Mouse (Mus musculus): ENCODE measurements around the gene Larp1.
"Not testable (repeated sequence)": the region's sequence is repeated elsewhere in the genome, so short reads cannot be mapped to it uniquely, and the experiment has no call there.

The Larp1 gene

DNA sequence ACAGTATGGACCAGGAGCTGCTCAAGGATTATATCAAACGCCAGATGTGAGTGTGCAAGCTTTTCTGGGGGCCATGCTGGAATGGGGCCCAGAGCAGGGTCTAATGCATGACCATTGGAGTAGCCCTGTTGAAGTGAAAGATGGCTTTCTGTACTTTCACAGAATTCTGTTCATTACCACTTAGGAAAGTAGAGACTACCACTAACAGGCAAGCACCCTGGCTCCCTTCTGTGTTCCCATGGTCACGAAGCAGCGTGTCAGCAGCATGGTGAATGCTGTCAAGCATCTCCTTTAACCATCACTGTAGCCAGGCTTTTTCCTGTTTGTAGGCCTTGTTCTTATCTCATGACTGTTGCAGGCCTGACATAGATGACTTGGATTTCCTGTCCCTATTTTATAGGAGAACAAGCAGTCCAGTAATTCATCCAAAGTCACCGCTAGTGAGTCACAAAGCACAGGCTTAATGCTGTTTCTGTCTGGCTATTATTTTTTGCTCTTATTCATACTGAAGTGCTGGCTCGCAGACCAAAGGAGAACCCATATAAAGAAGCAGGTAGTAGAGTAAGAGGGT lies 34.1 kb downstream of the Larp1 start:
- H3K9me3 ChIP-seq (ENCODE audit: low read length), result no peaks in the 10 kb centered on the region
- H3K4me1 ChIP-seq (replicated peaks; ENCODE audit: low read depth, low read length), result peaks cover 88% of the 10 kb centered on the region
- H3K4me3 ChIP-seq (replicated peaks; ENCODE audit: low read length), result no peak overlapping the region
- no peaks in the 10 kb centered on the region for H3K27me3 ChIP-seq (ENCODE audit: insufficient read depth, low read length)
- TF ChIP-seq POU5F1 (IDR thresholded peaks at IDR 0.05; ENCODE audit: borderline replicate concordance, low read length) (no peak), NANOG (IDR thresholded peaks at IDR 0.05; ENCODE audit: borderline replicate concordance, low read length) (no peak), CTCF (conservative IDR thresholded peaks at IDR 0.05; ENCODE audit: low read length) (no peak)
- H3K36me3 ChIP-seq (ENCODE audit: insufficient read depth, low read length), result peaks cover 79% of the 10 kb centered on the region

DNA sequence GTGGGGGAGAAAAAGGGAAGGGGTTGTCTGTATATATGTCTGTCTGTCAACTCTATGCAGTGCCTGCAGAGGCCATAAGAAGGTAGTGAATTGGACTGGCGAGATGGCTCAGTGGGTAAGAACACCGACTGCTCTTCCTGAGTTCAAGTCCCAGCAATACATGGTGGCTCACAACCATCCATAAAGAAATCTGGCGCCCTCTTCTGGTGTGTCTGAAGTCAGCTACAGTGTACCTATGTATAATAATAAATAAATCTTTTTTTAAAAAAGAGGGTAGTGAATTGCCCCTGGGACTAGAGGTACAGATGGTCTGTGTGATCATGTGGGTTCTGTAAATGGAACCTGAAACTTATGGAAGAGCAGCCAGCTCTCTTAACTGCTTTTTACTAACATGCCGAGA lies 37.6 kb downstream of the Larp1 start:
- TF ChIP-seq CTCF (conservative IDR thresholded peaks at IDR 0.05; ENCODE audit: low read length), result peak; percentile 12; the same call in 1 of the 2 replicates
- TF ChIP-seq NANOG (IDR thresholded peaks at IDR 0.05; ENCODE audit: borderline replicate concordance, low read length), result no peak
- Histone ChIP-seq H3K27me3 (ENCODE audit: insufficient read depth, low read length) (no peaks in the 10 kb centered on the region), H3K36me3 (ENCODE audit: insufficient read depth, low read length) (peaks cover 99% of the 10 kb centered on the region)

DNA sequence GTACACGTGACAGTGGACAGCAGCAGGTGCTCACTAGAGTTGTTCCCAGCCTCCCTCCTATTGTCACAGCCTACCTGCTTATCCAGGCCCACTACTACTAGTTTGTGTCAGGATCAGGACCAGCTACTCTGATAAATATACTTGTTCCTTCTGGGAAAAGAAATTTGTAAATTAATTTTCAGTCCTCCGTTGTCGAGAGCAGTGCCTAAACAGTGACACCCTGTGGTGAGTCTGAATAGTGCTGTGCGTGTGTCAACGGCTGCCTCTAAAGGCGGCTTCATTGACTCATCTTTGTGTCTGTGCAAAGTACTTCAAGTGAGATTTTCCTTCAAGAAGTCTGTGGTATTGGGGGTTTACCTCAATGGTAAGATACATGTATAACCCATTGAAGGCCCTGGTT lies 48.6 kb downstream of the Larp1 start:
- Histone ChIP-seq H3K4me3 (replicated peaks; ENCODE audit: low read length) (no peak overlapping the region), H3K27me3 (ENCODE audit: insufficient read depth, low read length) (no peaks in the 10 kb centered on the region), H3K4me1 (replicated peaks; ENCODE audit: low read depth, low read length) (peaks cover 67% of the 10 kb centered on the region), H3K9me3 (ENCODE audit: low read length) (no peaks in the 10 kb centered on the region), H3K36me3 (ENCODE audit: insufficient read depth, low read length) (peaks cover 96% of the 10 kb centered on the region)
- TF ChIP-seq POU5F1 (IDR thresholded peaks at IDR 0.05; ENCODE audit: borderline replicate concordance, low read length) (no peak), CTCF (conservative IDR thresholded peaks at IDR 0.05; ENCODE audit: low read length) (peak; percentile 71)

More for the DNA sequence above, 37.6 kb downstream of the Larp1 start:
- Histone ChIP-seq H3K4me3 (replicated peaks; ENCODE audit: low read length) (no peak overlapping the region), H3K9me3 (ENCODE audit: low read length) (no peaks in the 10 kb centered on the region), H3K4me1 (replicated peaks; ENCODE audit: low read depth, low read length) (peaks cover 91% of the 10 kb centered on the region)

DNA sequence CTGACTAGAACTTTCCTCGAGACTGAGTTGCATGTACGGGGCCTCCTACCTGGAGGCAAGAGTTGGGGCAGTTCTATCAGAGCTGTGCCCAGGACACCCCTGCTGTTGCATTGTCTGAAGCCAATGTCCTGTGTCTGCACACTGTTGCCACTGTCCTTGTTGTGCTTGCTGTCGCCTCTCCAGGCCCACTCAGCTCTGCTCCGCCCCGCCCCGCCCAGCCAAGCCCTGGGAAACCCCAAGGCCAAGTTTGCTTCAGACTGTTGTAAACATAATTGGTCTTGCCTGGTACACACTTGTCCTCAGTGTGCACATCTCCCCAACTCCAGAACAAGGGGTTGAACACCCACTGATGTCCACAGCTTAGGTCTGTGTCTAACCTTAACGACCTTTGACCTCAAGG lies 50.9 kb downstream of the Larp1 start:
- Histone ChIP-seq H3K4me1 (replicated peaks; ENCODE audit: low read depth, low read length) (peaks cover 60% of the 10 kb centered on the region), H3K36me3 (ENCODE audit: insufficient read depth, low read length) (peaks cover 89% of the 10 kb centered on the region)
- H3K9me3 ChIP-seq (ENCODE audit: low read length); H3K4me3 ChIP-seq (replicated peaks; ENCODE audit: low read length); H3K27me3 ChIP-seq (ENCODE audit: insufficient read depth, low read length): not testable (repeated sequence)

DNA sequence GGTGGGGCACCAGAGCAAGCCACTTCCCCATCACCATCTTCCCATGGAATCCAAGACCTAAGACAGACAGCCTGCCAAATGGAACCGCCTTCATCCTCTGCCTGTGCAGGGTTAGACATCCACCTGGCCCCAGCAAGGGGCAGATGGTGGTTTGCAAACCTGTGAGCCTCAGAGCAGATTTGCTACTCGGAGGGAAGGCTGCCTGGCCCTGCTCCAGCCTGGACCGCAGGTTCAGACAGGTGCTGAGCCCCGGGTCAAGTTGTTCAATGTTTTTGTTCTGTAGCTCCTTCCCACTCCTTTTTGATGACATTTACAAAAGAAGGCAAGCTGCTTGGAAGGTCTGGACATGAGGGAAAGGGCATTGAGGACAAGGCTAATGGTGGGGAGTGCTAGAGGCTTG lies 52.4 kb downstream of the Larp1 start:
- Histone ChIP-seq H3K36me3 (ENCODE audit: insufficient read depth, low read length) (peaks cover 74% of the 10 kb centered on the region), H3K4me1 (replicated peaks; ENCODE audit: low read depth, low read length) (peaks cover 53% of the 10 kb centered on the region)
- H3K9me3 ChIP-seq (ENCODE audit: low read length); H3K4me3 ChIP-seq (replicated peaks; ENCODE audit: low read length); H3K27me3 ChIP-seq (ENCODE audit: insufficient read depth, low read length): not testable (repeated sequence)

DNA sequence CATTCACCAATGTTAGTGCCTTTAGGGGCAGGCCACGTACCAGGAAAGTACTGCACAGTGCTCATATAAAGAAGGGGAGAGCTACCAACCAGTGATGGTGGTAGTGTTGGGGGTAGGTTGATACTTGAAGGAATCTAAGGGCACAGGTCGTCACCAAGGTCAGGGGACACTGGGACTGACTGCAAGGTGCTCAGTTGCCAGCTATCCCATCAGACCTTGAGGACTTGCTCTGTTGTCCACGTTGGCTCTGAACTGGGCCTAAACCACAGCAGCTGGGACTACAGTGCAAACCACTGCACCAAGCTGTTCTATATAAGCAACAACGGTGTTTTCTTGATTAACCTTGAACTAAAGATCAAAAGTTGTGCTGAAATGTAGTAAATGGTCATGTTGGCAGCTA lies 53.7 kb downstream of the Larp1 start:
- peaks cover 60% of the 10 kb centered on the region for H3K36me3 ChIP-seq (ENCODE audit: insufficient read depth, low read length)
- H3K4me1 ChIP-seq (replicated peaks; ENCODE audit: low read depth, low read length), result peaks cover 43% of the 10 kb centered on the region
- TF ChIP-seq CTCF (conservative IDR thresholded peaks at IDR 0.05; ENCODE audit: low read length), result no peak
- no peak for TF ChIP-seq POU5F1 (IDR thresholded peaks at IDR 0.05; ENCODE audit: borderline replicate concordance, low read length)
- TF ChIP-seq NANOG (IDR thresholded peaks at IDR 0.05; ENCODE audit: borderline replicate concordance, low read length), result no peak
- no peaks in the 10 kb centered on the region for H3K27me3 ChIP-seq (ENCODE audit: insufficient read depth, low read length)
- H3K4me3 ChIP-seq (replicated peaks; ENCODE audit: low read length), result no peak overlapping the region
- H3K9me3 ChIP-seq (ENCODE audit: low read length), result no peaks in the 10 kb centered on the region

DNA sequence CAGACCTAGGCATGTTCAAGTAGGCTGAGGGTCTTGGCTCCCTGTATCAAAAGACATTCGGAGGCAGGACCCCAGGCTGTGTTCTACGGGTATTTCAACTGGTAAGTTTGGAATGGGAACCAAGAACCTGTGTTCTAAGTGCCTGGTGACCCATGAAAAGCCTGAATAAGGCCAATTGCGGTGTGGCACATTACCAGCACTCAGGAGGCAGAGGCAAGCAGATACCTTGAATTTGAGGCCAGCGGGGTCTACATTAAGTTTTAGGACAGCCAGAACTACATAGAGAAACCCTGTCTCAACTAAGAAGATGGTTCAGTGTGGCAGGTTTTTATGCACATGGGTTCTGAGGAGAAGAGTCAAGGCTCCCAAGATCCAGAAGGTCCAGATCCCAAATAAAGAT lies 56.2 kb downstream of the Larp1 start:
- Histone ChIP-seq H3K27me3 (ENCODE audit: insufficient read depth, low read length) (no peaks in the 10 kb centered on the region), H3K36me3 (ENCODE audit: insufficient read depth, low read length) (peaks cover 39% of the 10 kb centered on the region), H3K4me1 (replicated peaks; ENCODE audit: low read depth, low read length) (peaks cover 29% of the 10 kb centered on the region), H3K9me3 (ENCODE audit: low read length) (no peaks in the 10 kb centered on the region), H3K4me3 (replicated peaks; ENCODE audit: low read length) (no peak overlapping the region)
- TF ChIP-seq NANOG (IDR thresholded peaks at IDR 0.05; ENCODE audit: borderline replicate concordance, low read length) (no peak), POU5F1 (IDR thresholded peaks at IDR 0.05; ENCODE audit: borderline replicate concordance, low read length) (no peak), CTCF (conservative IDR thresholded peaks at IDR 0.05; ENCODE audit: low read length) (no peak)

DNA sequence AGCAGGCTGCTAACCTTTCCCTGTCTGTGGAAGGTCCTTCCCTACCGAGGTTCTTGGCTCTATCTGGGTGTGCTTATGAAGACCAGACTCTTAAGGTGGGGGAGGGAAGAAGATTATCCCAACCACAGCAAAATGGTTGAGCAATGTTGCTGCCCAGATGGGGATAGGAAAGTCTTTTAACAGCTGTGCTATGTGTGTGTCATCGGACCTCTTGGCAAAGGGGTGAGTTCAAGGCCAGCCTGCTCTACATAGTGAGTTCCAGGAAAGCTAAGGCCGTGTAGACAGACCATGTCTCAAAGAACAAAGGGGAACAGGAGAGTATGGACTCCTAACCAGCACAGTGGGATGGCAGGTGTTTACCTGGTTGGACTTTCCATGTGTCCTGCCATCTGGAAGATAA lies 64.1 kb downstream of the Larp1 start:
- TF ChIP-seq CTCF (conservative IDR thresholded peaks at IDR 0.05; ENCODE audit: low read length), result no peak
- TF ChIP-seq POU5F1 (IDR thresholded peaks at IDR 0.05; ENCODE audit: borderline replicate concordance, low read length), result no peak
- no peak for TF ChIP-seq NANOG (IDR thresholded peaks at IDR 0.05; ENCODE audit: borderline replicate concordance, low read length)
- no peaks in the 10 kb centered on the region for H3K36me3 ChIP-seq (ENCODE audit: insufficient read depth, low read length)
- H3K27me3 ChIP-seq (ENCODE audit: insufficient read depth, low read length), result no peaks in the 10 kb centered on the region
- H3K4me3 ChIP-seq (replicated peaks; ENCODE audit: low read length), result no peak overlapping the region
- H3K9me3 ChIP-seq (ENCODE audit: low read length), result no peaks in the 10 kb centered on the region
- H3K4me1 ChIP-seq (replicated peaks; ENCODE audit: low read depth, low read length), result peaks cover 12% of the 10 kb centered on the region

DNA sequence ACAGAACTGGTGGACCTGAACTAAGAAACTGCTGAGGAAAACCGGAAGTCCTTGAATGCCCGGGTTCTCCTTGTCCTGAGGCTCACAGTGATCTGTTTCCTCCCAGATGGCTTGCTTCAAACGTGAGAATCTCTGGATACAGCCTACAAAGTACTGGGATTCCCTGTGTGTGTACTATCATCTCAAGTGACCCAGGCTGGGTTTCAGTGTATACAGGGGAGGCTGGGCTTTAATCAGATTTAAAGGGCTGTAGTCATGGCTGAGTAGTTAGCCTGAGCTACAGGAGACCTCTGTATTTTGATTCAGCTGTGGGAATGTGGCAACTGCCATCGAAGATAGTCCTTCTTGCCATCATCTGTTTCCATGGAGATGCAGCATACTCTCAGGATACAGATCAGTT lies 68.4 kb downstream of the Larp1 start:
- TF ChIP-seq POU5F1 (IDR thresholded peaks at IDR 0.05; ENCODE audit: borderline replicate concordance, low read length), result no peak
- TF ChIP-seq NANOG (IDR thresholded peaks at IDR 0.05; ENCODE audit: borderline replicate concordance, low read length), result no peak
- TF ChIP-seq CTCF (conservative IDR thresholded peaks at IDR 0.05; ENCODE audit: low read length), result no peak
- Histone ChIP-seq H3K4me3 (replicated peaks; ENCODE audit: low read length) (no peak overlapping the region), H3K9me3 (ENCODE audit: low read length) (no peaks in the 10 kb centered on the region), H3K36me3 (ENCODE audit: insufficient read depth, low read length) (no peaks in the 10 kb centered on the region), H3K4me1 (replicated peaks; ENCODE audit: low read depth, low read length) (peaks cover 8% of the 10 kb centered on the region), H3K27me3 (ENCODE audit: insufficient read depth, low read length) (no peaks in the 10 kb centered on the region)

All from E14TG2a.4 (cell line).